Mouse (Mus musculus) thymus, postnatal 25 days (tissue): Measurements from ENCODE around the gene Lats1.

ENCODE experiments used
- DNase-seq: peaks from one replicate; pipeline ENCODE4 v3.0.0; 2022

Lats1 gene

GRCm38 (mm10) chr10:7680731-7681301 is at the start of gene Lats1, which contains the start of gene Pcmt1:
Gene Lats1 (plus strand): TSS chr10:7681214.
Gene Pcmt1 (minus strand): TSS chr10:7681136.
- DNase-seq = peak; percentile 90

GRCm38 (mm10) chr10:7640366-7640765 is 40.6 kb upstream of the Lats1 start:
- DNase-seq = no peak

- DNase-seq = no peak
These were observed 35.1 kb upstream of the Lats1 start for GRCm38 (mm10) chr10:7645911-7646310.

GRCm38 (mm10) chr10:7649059-7649458 is 32.0 kb upstream of the Lats1 start:
- DNase-seq = no peak

- DNase-seq = no peak
These were observed 30.0 kb upstream of the Lats1 start for GRCm38 (mm10) chr10:7651057-7651456.

GRCm38 (mm10) chr10:7662471-7663141 is 18.4 kb upstream of the Lats1 start:
- peak; percentile 63 for DNase-seq

- DNase-seq = peak; percentile 91
These were observed 17.6 kb upstream of the Lats1 start for GRCm38 (mm10) chr10:7663159-7664026.

- DNase-seq = no peak
These were observed 16.9 kb upstream of the Lats1 start for GRCm38 (mm10) chr10:7664027-7664526.

GRCm38 (mm10) chr10:7664889-7665288 is 16.1 kb upstream of the Lats1 start:
- no peak for DNase-seq

GRCm38 (mm10) chr10:7667342-7667802 is 13.6 kb upstream of the Lats1 start, which contains the start of gene Nup43:
Gene Nup43 (plus strand): TSS chr10:7667503.
- peak; percentile 89 for DNase-seq

- peak; percentile 38 for DNase-seq
These were observed 7.3 kb upstream of the Lats1 start for GRCm38 (mm10) chr10:7673673-7674072.

GRCm38 (mm10) chr10:7681343-7682025 is 470 bp downstream of the Lats1 start:
- DNase-seq = peak; percentile 58

- DNase-seq = no peak
These were observed 1.2 kb downstream of the Lats1 start for GRCm38 (mm10) chr10:7682249-7682648.

- DNase-seq = no peak
These were observed 5.9 kb downstream of the Lats1 start for GRCm38 (mm10) chr10:7686902-7687301.

GRCm38 (mm10) chr10:7695286-7695685 is 14.3 kb downstream of the Lats1 start:
- DNase-seq = peak; percentile 27

- no peak for DNase-seq
These were observed 19.1 kb downstream of the Lats1 start for GRCm38 (mm10) chr10:7700120-7700519.

- no peak for DNase-seq
These were observed 21.6 kb downstream of the Lats1 start for GRCm38 (mm10) chr10:7702586-7702985.

- no peak for DNase-seq
These were observed 29.1 kb downstream of the Lats1 start for GRCm38 (mm10) chr10:7710121-7710520.

- no peak for DNase-seq
These were observed 31.5 kb downstream of the Lats1 start for GRCm38 (mm10) chr10:7712506-7712905.

- no peak for DNase-seq
These were observed 34.0 kb downstream of the Lats1 start for GRCm38 (mm10) chr10:7715056-7715455.

GRCm38 (mm10) chr10:7725751-7726500 is 44.9 kb downstream of the Lats1 start, which contains the start of gene Katna1:
Gene Katna1 (plus strand): TSS chr10:7726000.
- DNase-seq = peak; percentile 95

GRCm38 (mm10) chr10:7726501-7726812 is 45.4 kb downstream of the Lats1 start:
- no peak for DNase-seq
